Mouse (Mus musculus) CH12.LX (cell line): Measurements from ENCODE around the gene Hip1. TPM values are rescaled to one million over a fixed set of nuclear protein-coding genes. Genes with fewer than 3 reads are reported as not detected.
A peak's percentile ranks its signal among the peaks of the same experiment; 100 is the strongest.

Source experiments
- DNase-seq: peaks from one replicate; pipeline ENCODE4 v3.0.0-alpha.2; 2013; ENCODE audit errors: extremely low read depth
- H3K27ac ChIP-seq: 2 replicates; pipeline ENCODE4 v1.5.1; 2012; ENCODE audit warnings: low read depth, mild to moderate bottlenecking, control low read depth, moderate library complexity; ENCODE audit not compliant: insufficient read depth
- H3K27me3 ChIP-seq: replicated peaks from 2 replicates; pipeline ENCODE3; 2012; ENCODE audit warnings: inconsistent platforms
- H3K36me3 ChIP-seq, 2 experiments: replicated peaks in 1 of 2; 2 replicates each; pipeline versions ENCODE3 to v1.6.1; 2012; ENCODE audit warnings: inconsistent platforms in 1 of 2, low read length in 1 of 2, mild to moderate bottlenecking in 1 of 2, mixed read lengths in 1 of 2, moderate library complexity in 1 of 2; ENCODE audit not compliant: control insufficient read depth in 1 of 2, insufficient read depth in 1 of 2
- H3K4me1 ChIP-seq, 2 experiments: 2 replicates each; pipeline ENCODE4 v1.6.1; 2012; ENCODE audit warnings: inconsistent platforms in 1 of 2, moderate library complexity in 1 of 2; ENCODE audit not compliant: insufficient read depth in 2 of 2, control insufficient read depth in 1 of 2
- H3K4me2 ChIP-seq: 2 replicates; pipeline ENCODE4 v1.6.1; 2012; ENCODE audit warnings: low read depth, mild to moderate bottlenecking, control low read depth; ENCODE audit not compliant: poor library complexity, insufficient read depth, severe bottlenecking
- H3K4me3 ChIP-seq, 3 experiments: fragments of 150-350 bp in 1 of 3; sonication (generic) in 1 of 3; replicated peaks in 1 of 3; 2 replicates each; pipeline versions ENCODE3 to v1.5.1; 2011 to 2012; ENCODE audit warnings: low read depth in 2 of 3, low read length in 2 of 3, mild to moderate bottlenecking in 2 of 3, moderate library complexity in 2 of 3, control low read depth in 1 of 3, improper control_type of control experiment in 1 of 3, inconsistent platforms in 1 of 3, mixed read lengths in 1 of 3; ENCODE audit not compliant: poor library complexity in 1 of 3
- H3K79me2 ChIP-seq: replicated peaks from 2 replicates; pipeline ENCODE4 v1.6.1; 2012; ENCODE audit warnings: mild to moderate bottlenecking, moderate library complexity; ENCODE audit not compliant: control insufficient read depth, poor library complexity, insufficient read depth, severe bottlenecking; ENCODE audit errors: extremely low read depth
- H3K9ac ChIP-seq: 2 replicates; pipeline ENCODE4 v1.6.1; 2012; ENCODE audit warnings: low read depth, mild to moderate bottlenecking, control low read depth, moderate library complexity; ENCODE audit not compliant: insufficient read depth
- H3K9me3 ChIP-seq: replicated peaks from 2 replicates; pipeline ENCODE3; 2012; ENCODE audit warnings: low read length, inconsistent platforms, mixed read lengths
- CHD1 ChIP-seq: IDR thresholded peaks from 2 replicates; pipeline ENCODE4 v1.6.1; 2012; ENCODE audit warnings: low read depth, low read length, improper control_type of control experiment, inconsistent platforms
- E2F4 ChIP-seq: IDR thresholded peaks from 2 replicates; pipeline ENCODE4 v1.6.1; 2011; ENCODE audit warnings: low read depth, low read length, improper control_type of control experiment; ENCODE audit not compliant: insufficient replicate concordance
- ELF1 ChIP-seq: IDR thresholded peaks from 2 replicates; pipeline ENCODE4 v1.6.1; 2014; ENCODE audit warnings: low read depth, mild to moderate bottlenecking, inconsistent platforms, low read length, improper control_type of control experiment
- EP300 ChIP-seq: IDR thresholded peaks from 2 replicates; pipeline ENCODE4 v1.6.1; 2011; ENCODE audit warnings: low read length, improper control_type of control experiment
- ETS1 ChIP-seq: conservative IDR thresholded peaks from 2 replicates; pipeline ENCODE4 v1.6.1; 2012; ENCODE audit warnings: low read depth, mild to moderate bottlenecking, inconsistent platforms, low read length, improper control_type of control experiment, moderate library complexity
- GABPA ChIP-seq: IDR thresholded peaks from 2 replicates; pipeline ENCODE4 v1.6.1; 2012; ENCODE audit warnings: low read depth, low read length, improper control_type of control experiment, inconsistent platforms; ENCODE audit not compliant: insufficient replicate concordance
- HCFC1 ChIP-seq: IDR thresholded peaks from 2 replicates; pipeline ENCODE4 v1.6.1; 2012; ENCODE audit warnings: low read depth, mild to moderate bottlenecking, inconsistent platforms, low read length, improper control_type of control experiment
- IRF4 ChIP-seq: IDR thresholded peaks from 2 replicates; pipeline ENCODE4 v1.6.1; 2014; ENCODE audit warnings: low read depth, mild to moderate bottlenecking, inconsistent platforms, low read length, improper control_type of control experiment
- MAX ChIP-seq: IDR thresholded peaks from 2 replicates; pipeline ENCODE4 v1.6.1; 2011; ENCODE audit warnings: low read length, improper control_type of control experiment
- MAZ ChIP-seq: IDR thresholded peaks from 2 replicates; pipeline ENCODE4 v1.6.1; 2012; ENCODE audit warnings: low read depth, mild to moderate bottlenecking, inconsistent platforms, low read length, improper control_type of control experiment, moderate library complexity
- MEF2A ChIP-seq: IDR thresholded peaks from 2 replicates; pipeline ENCODE4 v1.6.1; 2014; ENCODE audit warnings: low read depth, mild to moderate bottlenecking, inconsistent platforms, low read length, improper control_type of control experiment, borderline replicate concordance
- MXI1 ChIP-seq: IDR thresholded peaks from 2 replicates; pipeline ENCODE4 v1.6.1; 2011; ENCODE audit warnings: mild to moderate bottlenecking, low read depth, low read length, improper control_type of control experiment
- MYC ChIP-seq: IDR thresholded peaks from 2 replicates; pipeline ENCODE4 v1.6.1; 2011; ENCODE audit warnings: low read depth, mild to moderate bottlenecking, improper control_type of control experiment, low read length
- PAX5 ChIP-seq: IDR thresholded peaks from 2 replicates; pipeline ENCODE4 v1.6.1; 2012; ENCODE audit warnings: low read length, inconsistent platforms, mixed read lengths
- RAD21 ChIP-seq: IDR thresholded peaks from 2 replicates; pipeline ENCODE4 v1.6.1; 2011; ENCODE audit warnings: low read depth, mild to moderate bottlenecking, low read length, improper control_type of control experiment, moderate library complexity
- RCOR1 ChIP-seq: conservative IDR thresholded peaks from 2 replicates; pipeline ENCODE4 v1.6.1; 2012; ENCODE audit warnings: low read depth, mild to moderate bottlenecking, inconsistent platforms, low read length, improper control_type of control experiment
- SMC3 ChIP-seq: IDR thresholded peaks from 2 replicates; pipeline ENCODE4 v1.6.1; 2011; ENCODE audit warnings: low read depth, low read length, improper control_type of control experiment
- TBP ChIP-seq: conservative IDR thresholded peaks from 2 replicates; pipeline ENCODE4 v1.6.1; 2011; ENCODE audit warnings: low read depth, low read length, improper control_type of control experiment
- UBTF ChIP-seq: IDR thresholded peaks from 2 replicates; pipeline ENCODE4 v1.6.1; 2012; ENCODE audit warnings: low read depth, mild to moderate bottlenecking, inconsistent platforms, low read length, improper control_type of control experiment, moderate library complexity
- USF1 ChIP-seq: IDR thresholded peaks from 2 replicates; pipeline ENCODE4 v1.6.1; 2014; ENCODE audit warnings: low read depth, mild to moderate bottlenecking, inconsistent platforms, low read length, improper control_type of control experiment
- USF2 ChIP-seq: conservative IDR thresholded peaks from 2 replicates; pipeline ENCODE4 v1.6.1; 2011; ENCODE audit warnings: low read depth, low read length, improper control_type of control experiment
- ZC3H11A ChIP-seq: IDR thresholded peaks from 2 replicates; pipeline ENCODE4 v1.6.1; 2012; ENCODE audit warnings: low read depth, mild to moderate bottlenecking, inconsistent platforms, low read length, improper control_type of control experiment
- ZKSCAN1 ChIP-seq: IDR thresholded peaks from 2 replicates; pipeline ENCODE4 v1.6.1; 2012; ENCODE audit warnings: low read depth, inconsistent platforms, low read length, improper control_type of control experiment, borderline replicate concordance
- dilution Hi-C: fragments of 300-500 bp; cut with MboI; formaldehyde crosslinking; loops from 2 replicates; pipeline ENCODE4 v1.14.3; 2020; ENCODE audit warnings: low sequenced_read_pairs; ENCODE audit not compliant: extremely low pct_unique_long_range_greater_than_20kb, extremely low pct_ligation_motif_present
- in situ Hi-C: fragments of 300-500 bp; cut with MboI; formaldehyde crosslinking; loops from 3 replicates; pipeline ENCODE4 v1.14.3; 2019; ENCODE audit warnings: low sequenced_read_pairs, low pct_ligation_motif_present, low pct_unique_long_range_greater_than_20kb, mixed read lengths
- polyA plus RNA-seq: library from polyadenylated mRNA; unstranded; fragments of >175 nt; gene quantifications from 2 replicates; pipeline ENCODE4 v1.2.1, GENCODE M21; 2012; ENCODE audit warnings: low read depth; ENCODE audit not compliant: insufficient read length
- total RNA-seq, 2 experiments: library from RNA; depleted of rRNA; stranded (reverse); fragments of 300-350 nt in 1 of 2; fragments of >200 nt in 1 of 2; gene quantifications; 2 replicates each; pipeline ENCODE4 v1.2.3; 2012 to 2014

Gene Hip1
- total and polyA plus RNA-seq, 3 experiments: 2.2 to 6.4 (median 3.4) TPM

DNA sequence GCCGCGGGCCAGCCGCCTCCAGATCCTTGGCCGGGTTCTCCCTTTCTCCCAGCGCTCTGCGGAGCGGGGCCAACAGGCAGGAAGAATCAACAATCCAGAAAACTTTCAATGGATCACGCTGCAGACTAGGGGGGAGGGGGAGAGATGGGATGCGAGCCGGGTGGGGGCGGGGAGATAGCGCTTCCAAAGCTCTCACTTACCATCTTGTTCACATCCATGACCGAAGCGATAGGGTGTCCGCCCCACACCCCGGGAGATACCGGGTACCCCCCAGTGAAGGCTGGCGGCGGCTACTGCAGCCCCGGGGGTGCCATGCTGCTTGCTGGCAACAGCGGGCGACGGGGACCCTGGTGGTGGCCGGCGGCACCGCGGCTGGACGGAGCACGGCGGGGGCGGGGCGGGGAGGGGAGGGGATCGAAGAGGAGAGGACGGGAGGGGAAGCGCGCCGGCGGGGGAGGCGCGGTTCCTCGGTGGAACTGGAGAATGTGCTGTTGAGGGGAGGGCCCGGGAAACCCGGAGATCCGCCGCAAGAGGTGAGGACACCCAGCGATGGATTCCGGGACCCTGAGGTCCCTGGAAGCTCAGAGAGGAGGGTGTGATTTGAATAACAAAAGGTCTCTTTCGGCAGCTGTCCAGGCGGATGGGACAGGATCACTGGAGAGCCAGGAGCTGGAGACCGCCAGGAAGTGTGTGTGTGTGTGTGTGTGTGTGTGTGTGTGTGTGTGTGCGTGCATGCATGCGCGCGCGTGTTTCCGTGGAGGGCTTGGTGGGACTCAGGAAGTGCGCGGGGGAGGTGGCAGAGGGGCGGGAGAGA lies 55.8 kb downstream of the Hip1 start (continued):
- TF ChIP-seq UBTF (no peak), RCOR1 (no peak), ZC3H11A (no peak), E2F4 (no peak), PAX5 (no peak), SMC3 (no peak), RAD21 (peak; percentile 11), IRF4 (no peak), HCFC1 (no peak)

DNA sequence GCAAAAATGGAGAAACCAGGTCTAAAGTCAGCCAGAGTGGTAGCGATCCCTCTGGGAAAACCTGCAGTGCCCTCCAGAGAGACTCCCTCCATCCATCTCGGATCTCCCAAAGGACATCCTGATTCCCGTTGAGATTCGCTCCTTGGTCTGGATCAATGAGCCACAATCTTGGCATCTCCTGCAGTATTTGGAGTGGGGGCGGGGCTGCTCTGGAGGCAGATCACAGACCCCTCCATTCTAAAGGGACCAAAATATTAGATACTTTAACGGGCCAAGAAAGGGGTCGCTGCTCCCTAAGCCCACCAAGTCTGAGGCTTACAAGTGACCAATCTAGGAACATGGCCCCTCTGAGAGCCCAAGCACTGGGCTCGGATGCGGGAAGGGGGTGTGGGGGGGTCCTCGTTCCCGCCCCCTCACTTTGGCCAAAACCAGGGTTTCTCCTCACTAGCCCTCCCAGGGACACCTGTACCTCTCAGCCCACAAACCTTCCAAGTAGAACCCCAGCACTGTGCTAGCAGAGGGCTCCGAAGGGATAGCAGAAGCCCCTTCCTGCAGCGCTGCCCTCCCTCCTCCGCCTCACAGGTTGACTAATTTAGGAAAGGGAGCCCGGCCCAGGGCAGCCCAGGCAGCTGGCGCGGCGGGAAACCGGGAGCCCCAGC lies 56.6 kb downstream of the Hip1 start:
- peak overlapping the region; percentile 32 to 61 (median 46) for H3K4me3 ChIP-seq
- no peaks in the 10 kb centered on the region for H3K79me2 ChIP-seq
- H3K4me2 ChIP-seq: peak overlapping the region; percentile 95
- peaks cover 8% of the 10 kb centered on the region for H3K9me3 ChIP-seq
- peaks cover 0 to 17% of the 10 kb centered on the region in 2 experiments; a peak in 2 of 4 replicates for H3K4me1 ChIP-seq
- DNase-seq: no peak
- TF ChIP-seq RCOR1 (no peak), ZC3H11A (no peak), EP300 (no peak), E2F4 (no peak), MEF2A (no peak), MAX (no peak), ELF1 (no peak), MAZ (no peak), CHD1 (no peak), TBP (no peak), USF1 (no peak), ETS1 (no peak), ZKSCAN1 (no peak), USF2 (no peak), MXI1 (no peak), HCFC1 (no peak), GABPA (no peak), MYC (no peak)
- H3K9ac ChIP-seq: peak overlapping the region; percentile 49
- H3K36me3 ChIP-seq: no peaks in the 10 kb centered on the region
- dilution Hi-C loops (no loop called here), in situ Hi-C loops (no loop called here)
- H3K27ac ChIP-seq: no peak overlapping the region
- H3K27me3 ChIP-seq: peaks cover 20% of the 10 kb centered on the region
